Mouse (Mus musculus) small intestine, adult 2 months (tissue): ENCODE measurements around the gene Prss33. TPM values are rescaled to one million over a fixed set of nuclear protein-coding genes. Genes with fewer than 3 reads are reported as not detected.
A peak's percentile ranks its signal among the peaks of the same experiment; 100 is the strongest.

ENCODE experiments used
- H3K27ac ChIP-seq: fragments of 200-500 bp; 2 replicates; pipeline ENCODE4 v1.5.1; 2012; ENCODE audit warnings: low read depth, low read length, control low read depth, inconsistent platforms; ENCODE audit not compliant: insufficient read depth
- H3K27me3 ChIP-seq: fragments of 200-500 bp; 2 replicates; pipeline ENCODE4 v1.6.1; 2012; ENCODE audit warnings: mild to moderate bottlenecking, moderate library complexity, low read length, inconsistent platforms; ENCODE audit not compliant: control insufficient read depth, insufficient read depth
- H3K36me3 ChIP-seq: fragments of 200-500 bp; 2 replicates; pipeline ENCODE4 v1.6.1; 2012; ENCODE audit warnings: mild to moderate bottlenecking, low read length, control low read depth, inconsistent platforms; ENCODE audit not compliant: control insufficient read depth, insufficient read depth
- H3K4me1 ChIP-seq: fragments of 200-500 bp; 2 replicates; pipeline ENCODE4 v1.6.1; 2012; ENCODE audit warnings: low read length, inconsistent platforms, mixed read lengths; ENCODE audit not compliant: control insufficient read depth, insufficient read depth, insufficient read length
- H3K4me3 ChIP-seq: fragments of 200-500 bp; 2 replicates; pipeline ENCODE4 v1.5.1; 2012; ENCODE audit warnings: low read depth, mild to moderate bottlenecking, control low read depth, inconsistent platforms, low read length, moderate library complexity
- CTCF ChIP-seq: fragments of 200-500 bp; IDR thresholded peaks from 2 replicates; pipeline ENCODE4 v1.5.1; 2012; ENCODE audit warnings: low read depth, mild to moderate bottlenecking, control low read depth, inconsistent platforms, low read length, moderate library complexity, mixed read lengths; ENCODE audit not compliant: insufficient replicate concordance, insufficient read length; ENCODE audit errors: extremely low read depth
- POLR2A ChIP-seq: fragments of 200-500 bp; IDR thresholded peaks from 2 replicates; pipeline ENCODE4 v1.6.1; 2012; ENCODE audit warnings: low read depth, mild to moderate bottlenecking, control low read depth, inconsistent platforms, low read length, moderate library complexity
- WGBS: fragments of 180-500 bp; shearing (Covaris S2); methylation state at CpG from one replicate; pipeline ENCODE4 v1.1.7; 2018; 5-methylcytosine and 5-hydroxymethylcytosine counted together
- polyA plus RNA-seq: library from polyadenylated mRNA; depleted of rRNA; stranded (reverse); fragments of >200 nt; gene quantifications from 2 replicates; pipeline ENCODE4 v1.2.3, GENCODE M21; 2012

The Prss33 gene
- polyA plus RNA-seq, 1 experiment = 0.77 TPM

DNA sequence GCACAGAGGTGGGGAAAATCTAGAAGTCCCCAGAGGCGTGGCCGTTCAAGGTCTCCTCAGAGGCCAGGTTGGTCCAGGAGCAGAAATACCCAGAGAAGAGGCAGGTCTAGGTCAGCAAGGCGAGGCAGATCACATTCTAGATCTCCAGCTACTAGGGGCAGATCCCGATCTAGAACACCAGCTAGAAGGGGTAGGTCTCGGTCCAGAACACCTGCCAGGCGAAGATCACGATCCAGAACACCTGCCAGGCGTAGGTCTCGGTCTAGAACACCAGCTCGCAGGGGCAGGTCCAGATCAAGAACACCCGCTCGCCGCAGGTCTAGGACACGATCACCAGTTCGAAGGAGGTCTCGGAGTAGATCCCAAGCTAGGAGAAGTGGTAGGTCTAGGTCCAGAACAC lies 20.2 kb downstream of the Prss33 start:
- H3K4me1 ChIP-seq = no peaks in the 10 kb centered on the region
- WGBS = 98% methylated on average over 16 of the region's 16 CpGs
- H3K4me3 ChIP-seq = no peak overlapping the region
- H3K36me3 ChIP-seq = peaks cover 89% of the 10 kb centered on the region
- no peaks in the 10 kb centered on the region for H3K27me3 ChIP-seq
- no peak overlapping the region for H3K27ac ChIP-seq
- TF ChIP-seq POLR2A = no peak
- TF ChIP-seq CTCF = no peak

DNA sequence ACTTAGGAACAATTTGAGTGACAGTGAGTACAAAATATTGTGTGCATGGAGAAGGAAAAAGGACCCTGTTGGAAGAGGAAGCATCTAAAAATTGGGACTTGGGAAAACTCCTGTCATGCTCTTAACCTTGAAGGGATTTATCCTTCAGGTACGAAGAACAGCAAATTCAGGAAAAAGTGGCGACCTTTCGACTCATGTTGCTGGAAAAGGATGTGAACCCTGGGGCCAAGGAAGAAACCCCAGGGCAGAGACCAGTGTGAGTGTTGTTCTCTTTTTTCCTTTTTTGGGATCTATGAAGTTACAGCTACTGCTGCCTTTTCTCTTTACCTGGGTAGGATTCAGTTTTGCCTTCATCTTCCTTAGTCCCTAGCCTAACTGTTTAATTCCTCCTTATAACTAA lies 27.9 kb downstream of the Prss33 start:
- Histone ChIP-seq H3K27ac (no peak overlapping the region), H3K4me1 (peaks cover 4% of the 10 kb centered on the region), H3K27me3 (no peaks in the 10 kb centered on the region), H3K4me3 (no peak overlapping the region), H3K36me3 (peaks cover 46% of the 10 kb centered on the region)
- TF ChIP-seq POLR2A (no peak), CTCF (no peak)
- WGBS = 92% methylated on average over 3 of the region's 3 CpGs

DNA sequence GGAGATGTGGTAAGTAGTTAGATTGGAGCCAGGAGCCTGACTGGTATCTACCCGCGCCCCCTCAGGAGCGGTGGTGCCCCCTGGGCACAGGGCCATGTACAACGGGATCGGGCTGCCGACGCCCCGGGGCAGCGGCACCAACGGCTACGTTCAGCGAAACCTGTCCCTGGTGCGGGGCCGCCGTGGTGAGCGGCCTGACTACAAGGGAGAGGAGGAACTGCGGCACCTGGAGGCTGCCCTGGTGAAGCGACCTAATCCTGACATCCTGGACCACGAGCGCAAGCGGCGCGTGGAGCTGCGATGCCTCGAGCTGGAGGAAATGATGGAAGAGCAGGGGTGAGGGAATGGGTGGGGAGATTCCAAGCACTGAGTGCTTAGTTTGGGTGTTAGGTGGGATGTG lies 29.0 kb downstream of the Prss33 start:
- Histone ChIP-seq H3K4me3 (peak overlapping the region; percentile 51), H3K27ac (no peak overlapping the region), H3K4me1 (peaks cover 4% of the 10 kb centered on the region), H3K36me3 (peaks cover 38% of the 10 kb centered on the region), H3K27me3 (no peaks in the 10 kb centered on the region)
- TF ChIP-seq POLR2A (no peak), CTCF (peak; percentile 47; the same call in 1 of the 2 replicates)
- 23% methylated on average over 25 of the region's 25 CpGs for WGBS

DNA sequence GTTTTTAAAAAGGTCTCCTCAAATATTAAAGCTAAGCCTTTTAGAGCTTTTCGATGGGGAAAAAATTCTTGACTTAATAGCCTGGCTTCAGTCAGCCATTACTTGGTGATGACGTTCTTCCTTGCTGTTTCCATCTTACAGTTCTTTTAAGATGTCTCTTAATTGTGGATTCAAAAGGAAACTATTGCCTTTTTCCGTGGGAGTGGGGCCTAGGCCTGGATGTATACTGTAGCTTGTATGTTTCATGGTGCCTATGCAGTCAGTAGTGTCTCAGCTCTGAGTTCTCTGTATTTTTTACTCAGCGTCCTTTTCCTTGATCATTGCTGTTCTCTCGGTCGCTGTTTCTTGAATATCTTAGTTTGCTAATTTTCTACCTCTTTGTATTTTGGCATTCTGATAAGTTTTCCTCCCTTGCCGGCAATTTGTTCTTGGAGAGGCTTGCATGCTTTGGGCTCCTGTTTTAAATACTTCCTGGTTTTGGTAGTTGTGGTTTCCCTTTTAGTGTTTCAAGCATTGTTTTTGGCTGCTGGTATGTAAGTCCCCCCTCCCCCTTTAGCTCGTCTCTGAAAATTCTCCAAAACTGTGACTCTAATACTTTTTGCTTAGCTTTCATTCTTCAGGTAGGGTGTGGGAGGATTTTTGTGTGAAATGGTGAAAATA lies 31.3 kb downstream of the Prss33 start:
- TF ChIP-seq CTCF = no peak
- no peak for TF ChIP-seq POLR2A
- H3K4me1 ChIP-seq = peaks cover 4% of the 10 kb centered on the region
- peak overlapping the region; percentile 75 for H3K27ac ChIP-seq
- under 1% methylated on average over 8 of the region's 8 CpGs for WGBS
- peak overlapping the region; percentile 90 for H3K4me3 ChIP-seq
- H3K27me3 ChIP-seq = no peaks in the 10 kb centered on the region
- H3K36me3 ChIP-seq = peaks cover 17% of the 10 kb centered on the region

DNA sequence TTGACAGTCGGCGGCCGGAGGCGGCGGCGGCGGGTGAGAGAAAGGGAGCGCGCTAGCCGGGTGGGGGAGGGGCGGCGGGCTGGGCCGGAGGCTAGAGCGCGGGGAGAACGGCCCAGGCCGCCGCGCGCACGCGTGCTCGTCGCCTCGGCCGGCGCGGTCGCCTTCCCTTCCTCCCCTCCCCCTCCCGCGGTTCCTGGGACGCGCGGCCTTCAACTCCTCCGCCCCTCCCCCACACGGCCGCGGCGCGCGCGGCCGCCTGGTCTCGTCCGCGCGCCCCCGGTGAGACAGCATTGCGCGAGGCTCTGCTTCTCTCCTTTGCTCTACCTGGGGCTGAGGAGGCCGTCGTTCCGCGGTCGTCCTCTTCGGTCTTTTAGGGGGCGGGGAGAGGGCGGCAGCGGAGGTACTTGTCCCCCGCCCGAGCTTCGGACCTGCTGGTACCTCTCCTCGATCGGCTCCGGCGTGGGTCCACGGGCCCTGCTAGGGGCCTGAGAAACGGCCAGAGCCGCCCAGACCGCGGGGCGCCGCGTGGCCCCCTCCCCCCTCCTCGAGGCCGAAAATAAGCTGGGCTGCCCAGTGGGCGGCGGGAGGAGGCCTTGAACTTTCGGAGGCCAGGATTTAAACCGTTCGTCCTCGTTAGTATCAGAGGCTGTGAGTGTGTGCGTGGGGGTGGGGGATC lies 32.4 kb downstream of the Prss33 start:
- Histone ChIP-seq H3K27ac (peak overlapping the region; percentile 84), H3K4me1 (peaks cover 4% of the 10 kb centered on the region), H3K36me3 (peaks cover 7% of the 10 kb centered on the region), H3K4me3 (peak overlapping the region; percentile 90), H3K27me3 (no peaks in the 10 kb centered on the region)
- under 1% methylated on average over 74 of the region's 83 CpGs for WGBS
- TF ChIP-seq CTCF (no peak), POLR2A (peak; percentile 11; the same call in 1 of the 2 replicates)

DNA sequence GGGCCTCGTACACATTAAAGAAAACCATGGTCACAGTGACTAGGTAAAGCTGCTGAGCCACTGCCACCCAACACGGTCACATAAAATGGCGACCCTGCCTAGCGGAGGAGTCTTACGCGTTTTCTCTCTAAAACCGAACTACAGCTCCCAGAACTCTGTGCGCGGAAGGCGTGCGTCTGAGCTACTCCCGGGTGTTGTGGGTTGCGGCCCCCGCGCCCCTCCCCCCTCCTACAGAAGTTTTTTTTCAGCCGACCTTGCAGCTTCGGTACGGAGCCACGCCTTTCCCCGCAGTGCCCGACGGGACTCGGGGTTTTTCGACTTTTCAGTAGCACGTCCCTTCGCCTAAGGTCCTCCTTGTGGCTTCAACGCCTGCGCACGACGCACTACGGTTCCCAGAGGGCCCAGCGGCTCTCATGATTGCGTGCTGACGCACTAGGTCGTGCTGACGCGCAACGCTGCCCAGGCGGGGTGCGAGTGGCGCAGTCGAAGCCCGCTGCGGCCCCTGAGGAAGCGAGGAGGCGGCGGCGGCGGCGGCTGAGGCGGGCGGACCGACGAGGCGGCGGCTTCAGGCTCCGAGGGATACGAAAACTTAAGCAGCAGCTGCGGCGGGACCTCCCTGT lies 33.0 kb downstream of the Prss33 start:
- TF ChIP-seq POLR2A = peak; percentile 56
- TF ChIP-seq CTCF = no peak
- peaks cover 4% of the 10 kb centered on the region for H3K4me1 ChIP-seq
- peak overlapping the region; percentile 84 for H3K27ac ChIP-seq
- peaks cover 2% of the 10 kb centered on the region for H3K36me3 ChIP-seq
- WGBS = under 1% methylated on average over 60 of the region's 60 CpGs
- no peaks in the 10 kb centered on the region for H3K27me3 ChIP-seq
- peak overlapping the region; percentile 90 for H3K4me3 ChIP-seq

DNA sequence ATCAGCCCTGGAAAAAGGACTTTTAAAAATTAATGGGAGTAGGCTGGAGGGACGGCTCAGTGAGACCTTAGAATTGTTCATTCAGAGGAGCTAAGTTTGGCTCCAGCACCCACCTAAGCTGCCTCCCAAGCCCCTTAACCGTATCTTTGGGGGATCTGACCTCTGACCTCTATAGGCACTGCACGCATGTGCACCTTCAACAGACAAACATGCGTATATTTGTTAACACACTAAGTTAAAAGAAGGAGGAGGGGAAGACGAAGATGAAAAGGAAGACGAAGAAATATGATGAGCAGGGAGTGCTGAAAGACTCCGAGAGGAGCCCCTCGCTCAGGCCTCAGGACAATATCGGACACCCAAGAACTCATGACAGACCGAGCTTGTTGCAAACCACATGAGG lies 34.2 kb downstream of the Prss33 start:
- no peak for TF ChIP-seq POLR2A
- no peak for TF ChIP-seq CTCF
- no peaks in the 10 kb centered on the region; the same call in 1 of the 2 replicates for H3K4me1 ChIP-seq
- 94% methylated on average over 10 of the region's 10 CpGs for WGBS
- no peak overlapping the region for H3K4me3 ChIP-seq
- no peaks in the 10 kb centered on the region for H3K36me3 ChIP-seq
- H3K27me3 ChIP-seq = no peaks in the 10 kb centered on the region
- no peak overlapping the region for H3K27ac ChIP-seq
